8 mouse cellular contexts compared by ENCODE assay signal in genomic region chr5:35103086-35103485, GRCm38 (mm10). TPM values are rescaled to one million over a fixed set of nuclear protein-coding genes. Genes with fewer than 3 reads are reported as not detected.
DNase-seq lines count a peak whose midpoint lies in the region; TF ChIP-seq lines count a peak whose summit lies in the region.
"Had no signal": no experiment of that assay in that cellular context is flagged by ENCODE, and none has a peak within 500 bp of the region (broad histone marks: within the 10 kb centered on the region; RNA-seq: fewer than 3 reads in every experiment).

No protein-coding gene starts in this region.

- WGBS in kidney, adult 2 months: 48% methylated on average over 8 of the region's 8 CpGs

- peak; percentile 32 for DNase-seq in kidney, adult 2 months
- DNase-seq in kidney, adult 8-10 months: no peak
- DNase-seq in c-Kit-positive CD71-negative TER-119-negative erythroid progenitor cells, embryonic 14.5 days (ENCODE audit: low read depth): peak; percentile 14
- DNase-seq in lung, postnatal 36 days: peak; percentile 21
- no peak for DNase-seq in frontal cortex, adult 2 months (ENCODE audit: extremely low spot score in 1 of 2, low spot score in 1 of 2)
- DNase-seq in testis, postnatal 10 days (ENCODE audit: low spot score): no peak

- no peak overlapping the region for H3K27ac ChIP-seq in kidney, adult 2 months (ENCODE audit: insufficient read depth, low read depth, low read length)
- H3K27ac ChIP-seq: embryonic facial prominence, embryonic 15.5 days had no signal

- TF ChIP-seq CTCF in kidney, adult 2 months (conservative IDR thresholded peaks at IDR 0.05; ENCODE audit: insufficient read depth, insufficient read length, low read depth, low read length): no peak
- TF ChIP-seq CTCF in E14TG2a.4 (conservative IDR thresholded peaks at IDR 0.05; ENCODE audit: low read length): no peak

- 0 out of 2 replicates have a peak overlapping the region, but pooled peaks have one; percentile 1 for H3K4me3 ChIP-seq in kidney, adult 2 months (ENCODE audit: insufficient read depth, low read depth, low read length)
- peak overlapping the region; percentile 93 for H3K4me3 ChIP-seq in E14TG2a.4 (replicated peaks; ENCODE audit: low read length)
- H3K4me3 ChIP-seq: embryonic facial prominence, embryonic 15.5 days had no signal

- no peaks in the 10 kb centered on the region for H3K9me3 ChIP-seq in E14TG2a.4 (ENCODE audit: low read length)
- H3K9me3 ChIP-seq: embryonic facial prominence, embryonic 15.5 days had no signal

- peaks cover 4% of the 10 kb centered on the region for H3K36me3 ChIP-seq in kidney, adult 2 months (ENCODE audit: control insufficient read depth, insufficient read depth, low read length)
- H3K36me3 ChIP-seq in E14TG2a.4 (ENCODE audit: insufficient read depth, low read length): peaks cover 53% of the 10 kb centered on the region

- no peaks in the 10 kb centered on the region; the same call in 1 of the 2 replicates for H3K4me1 ChIP-seq in kidney, adult 2 months (ENCODE audit: control insufficient read depth, insufficient read depth, low read length)
- peaks cover 65% of the 10 kb centered on the region for H3K4me1 ChIP-seq in E14TG2a.4 (replicated peaks; ENCODE audit: low read depth, low read length)

- no peak for TF ChIP-seq POLR2A in kidney, adult 2 months (IDR thresholded peaks at IDR 0.05; ENCODE audit: low read depth, low read length)

- no peaks in the 10 kb centered on the region for H3K27me3 ChIP-seq in kidney, adult 2 months (replicated peaks; ENCODE audit: control insufficient read depth, insufficient read depth, low read length)
- 0 out of 2 replicates have a peak, but pooled peaks cover 4% of the 10 kb centered on the region for H3K27me3 ChIP-seq in E14TG2a.4 (ENCODE audit: insufficient read depth, low read length)
- H3K27me3 ChIP-seq: embryonic facial prominence, embryonic 15.5 days had no signal

RNA-seq across cellular contexts. Expression of gene Lrpap1, which starts 2.5 kb away (rescaled TPM):
- polyA plus RNA-seq in kidney, adult 2 months (2012; rRNA removed): 281 and 314 TPM in 2 replicates
- polyA plus RNA-seq in frontal cortex, adult 2 months (2012; rRNA removed): 120 and 124 TPM in 2 replicates

RNA-seq across cellular contexts. Expression of gene Dok7, which starts 46.5 kb away (rescaled TPM):
- 1.5 and 1.6 TPM in 2 replicates for polyA plus RNA-seq in kidney, adult 2 months (2012; rRNA removed)
- polyA plus RNA-seq in frontal cortex, adult 2 months (2012; rRNA removed): 12.7 and 13.5 TPM in 2 replicates

Comparison
In these comparisons a context has a peak if more than half of its experiments do, and no peak if none do; other contexts are left out.
1. DNase-seq: peak in kidney, adult 2 months (single experiment), c-Kit-positive CD71-negative TER-119-negative erythroid progenitor cells, embryonic 14.5 days (single experiment) and lung, postnatal 36 days (single experiment); none in kidney, adult 8-10 months (0 of 2), frontal cortex, adult 2 months (0 of 2) and testis, postnatal 10 days (single experiment).